Mouse (Mus musculus) heart, postnatal 0 days (tissue): ENCODE results near the gene Rabgap1l. TPM values are rescaled to one million over a fixed set of nuclear protein-coding genes. Genes with fewer than 3 reads are reported as not detected.

Experiments used
- ATAC-seq: fragments of 200-750 bp; cut with Nextera tagmentation; 2 replicates; pipeline ENCODE4 v1.8.0; 2017; ENCODE audit warnings: low read depth, moderate number of reproducible peaks, moderate library complexity; ENCODE audit not compliant: insufficient read depth
- DNase-seq: peaks from one replicate; pipeline ENCODE4 v3.0.0-alpha.2; 2016; ENCODE audit warnings: low spot score
- H3K27ac ChIP-seq: fragments of 300-500 bp; sonication (generic); 2 replicates; pipeline ENCODE4 v1.5.1; 2014; ENCODE audit warnings: low read depth, mild to moderate bottlenecking
- H3K27me3 ChIP-seq: fragments of 300-500 bp; sonication (generic); 2 replicates; pipeline ENCODE4 v1.6.1; 2014; ENCODE audit warnings: low read length, mixed read lengths; ENCODE audit not compliant: control insufficient read depth, insufficient read depth
- H3K36me3 ChIP-seq: fragments of 300-500 bp; sonication (generic); replicated peaks from 2 replicates; pipeline ENCODE4 v1.6.1; 2014; ENCODE audit warnings: low read length, mixed read lengths; ENCODE audit not compliant: control insufficient read depth, insufficient read depth
- H3K4me1 ChIP-seq: fragments of 300-500 bp; sonication (generic); 2 replicates; pipeline ENCODE4 v1.6.1; 2014; ENCODE audit warnings: antibody characterized with exemption; ENCODE audit not compliant: control insufficient read depth, insufficient read depth
- H3K4me2 ChIP-seq: fragments of 300-500 bp; sonication (generic); 2 replicates; pipeline ENCODE4 v1.6.1; 2014; ENCODE audit warnings: low read depth, mild to moderate bottlenecking, low read length, moderate library complexity
- H3K4me3 ChIP-seq: fragments of 300-500 bp; sonication (generic); 2 replicates; pipeline ENCODE4 v1.5.1; 2014; ENCODE audit warnings: low read depth, low read length
- H3K9ac ChIP-seq: fragments of 300-500 bp; sonication (generic); replicated peaks from 2 replicates; pipeline ENCODE4 v1.6.1; 2014; ENCODE audit warnings: low read depth, low read length, mixed read lengths
- H3K9me3 ChIP-seq: fragments of 300-500 bp; sonication (generic); replicated peaks from 2 replicates; pipeline ENCODE4 v1.6.1; 2016; ENCODE audit warnings: low read length; ENCODE audit not compliant: control insufficient read depth
- CTCF ChIP-seq: IDR thresholded peaks from 2 replicates; pipeline ENCODE4 v1.5.1; 2016; ENCODE audit warnings: antibody characterized with exemption, control low read depth, low read depth
- EP300 ChIP-seq: IDR thresholded peaks from 2 replicates; pipeline ENCODE4 v1.6.1; 2016; ENCODE audit warnings: antibody characterized with exemption, low read depth
- WGBS: fragments of 180-500 bp; shearing (Covaris S2); extraction: QIAGEN DNeasy Blood & Tissue Kit; methylation state at CpG from one replicate; pipeline ENCODE4 v1.1.7; 2014; 5-methylcytosine and 5-hydroxymethylcytosine counted together
- polyA plus RNA-seq: library from polyadenylated mRNA; unstranded; fragments of >200 nt; fragmentation: Nextera tagmentation; extraction: Ambion mirVana; gene quantifications from 2 replicates; pipeline ENCODE4 v1.2.1, GENCODE M21; 2015
- total RNA-seq: library from RNA; depleted of rRNA; stranded (reverse); fragments of >200 nt; gene quantifications from 2 replicates; pipeline ENCODE4 v1.2.3, GENCODE M21; 2014; ENCODE audit warnings: low replicate concordance

The Rabgap1l gene
- total and polyA plus RNA-seq, 2 experiments from 2014 or later, result 71.4 to 123 TPM

DNA sequence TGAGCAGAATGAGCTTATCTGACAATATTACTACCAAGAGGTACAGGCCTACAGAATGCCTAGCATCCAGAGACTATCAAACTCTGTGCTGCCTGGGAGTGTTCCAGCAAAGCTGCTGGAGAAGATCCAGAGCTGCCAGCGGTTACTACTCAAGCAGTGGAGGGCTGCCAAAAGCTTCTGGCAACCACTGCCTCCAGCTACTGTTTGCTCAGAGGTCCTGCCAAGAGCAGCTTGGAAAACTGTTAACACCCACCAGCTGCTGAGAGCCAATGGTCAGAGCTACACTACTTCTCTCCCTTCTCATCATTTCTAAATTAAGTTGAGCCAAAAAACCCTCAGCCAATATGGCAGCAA lies 99.9 kb downstream of the Rabgap1l start:
- ATAC-seq (peak; percentile 96), DNase-seq (peak; percentile 97)
- TF ChIP-seq CTCF (no peak), EP300 (0 out of 2 replicates have a peak, but pooled peaks have one; percentile 24)
- Histone ChIP-seq H3K27ac (peak overlapping the region; percentile 22; the same call in 1 of the 2 replicates), H3K9me3 (no peaks in the 10 kb centered on the region), H3K4me1 (peaks cover 3% of the 10 kb centered on the region; the same call in 1 of the 2 replicates), H3K27me3 (no peaks in the 10 kb centered on the region), H3K9ac (no peak overlapping the region), H3K4me3 (no peak overlapping the region), H3K36me3 (no peaks in the 10 kb centered on the region), H3K4me2 (no peak overlapping the region)
- WGBS, result 11% methylated on average over 1 of the region's 1 CpGs

- H3K4me1 ChIP-seq, result peaks cover 3% of the 10 kb centered on the region; the same call in 1 of the 2 replicates
- H3K36me3 ChIP-seq, result no peaks in the 10 kb centered on the region
- no peaks in the 10 kb centered on the region for H3K27me3 ChIP-seq
- H3K27ac ChIP-seq, result peak overlapping the region; percentile 22; the same call in 1 of the 2 replicates
- no peak overlapping the region for H3K4me2 ChIP-seq
- no peak overlapping the region for H3K4me3 ChIP-seq
- no peak overlapping the region for H3K9ac ChIP-seq
- WGBS, result 59% methylated on average over 6 of the region's 6 CpGs
- H3K9me3 ChIP-seq, result no peaks in the 10 kb centered on the region
- ATAC-seq, result no peak; the same call in 1 of the 2 replicates
- no peak for DNase-seq
- TF ChIP-seq CTCF (no peak), EP300 (no peak)
Observed at GRCm38 (mm10) chr1:160692224-160693093, 100.6 kb downstream of the Rabgap1l start.

DNA sequence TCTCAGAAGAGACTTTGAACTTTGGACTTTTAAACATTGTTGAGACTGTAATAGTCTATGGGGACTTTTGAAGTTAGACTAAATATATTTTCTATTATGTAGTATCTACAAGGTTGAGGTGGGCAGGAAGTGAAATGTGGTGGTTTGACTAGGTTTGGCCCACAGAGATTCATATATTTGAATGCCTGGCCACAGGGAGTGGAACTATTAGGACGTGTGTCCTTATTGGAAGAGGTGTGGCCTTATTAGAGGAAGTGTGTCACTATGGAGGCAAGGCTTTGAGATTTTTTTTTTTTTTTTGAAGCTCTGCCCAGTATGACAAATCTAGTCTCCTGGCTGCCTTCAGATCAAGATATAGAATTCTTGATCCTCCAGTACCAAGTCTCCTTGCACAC lies 101.8 kb downstream of the Rabgap1l start:
- Histone ChIP-seq H3K27me3 (no peaks in the 10 kb centered on the region), H3K9me3 (0 out of 2 replicates have a peak, but pooled peaks cover 3% of the 10 kb centered on the region), H3K9ac (no peak overlapping the region), H3K4me1 (peaks cover 3% of the 10 kb centered on the region; the same call in 1 of the 2 replicates), H3K27ac (no peak overlapping the region), H3K4me2 (no peak overlapping the region), H3K4me3 (no peak overlapping the region), H3K36me3 (0 out of 2 replicates have a peak, but pooled peaks cover 3% of the 10 kb centered on the region)
- no peak for DNase-seq
- no peak for TF ChIP-seq CTCF
- TF ChIP-seq EP300, result no peak
- WGBS, result 84% methylated on average over 1 of the region's 1 CpGs
- no peak for ATAC-seq

DNA sequence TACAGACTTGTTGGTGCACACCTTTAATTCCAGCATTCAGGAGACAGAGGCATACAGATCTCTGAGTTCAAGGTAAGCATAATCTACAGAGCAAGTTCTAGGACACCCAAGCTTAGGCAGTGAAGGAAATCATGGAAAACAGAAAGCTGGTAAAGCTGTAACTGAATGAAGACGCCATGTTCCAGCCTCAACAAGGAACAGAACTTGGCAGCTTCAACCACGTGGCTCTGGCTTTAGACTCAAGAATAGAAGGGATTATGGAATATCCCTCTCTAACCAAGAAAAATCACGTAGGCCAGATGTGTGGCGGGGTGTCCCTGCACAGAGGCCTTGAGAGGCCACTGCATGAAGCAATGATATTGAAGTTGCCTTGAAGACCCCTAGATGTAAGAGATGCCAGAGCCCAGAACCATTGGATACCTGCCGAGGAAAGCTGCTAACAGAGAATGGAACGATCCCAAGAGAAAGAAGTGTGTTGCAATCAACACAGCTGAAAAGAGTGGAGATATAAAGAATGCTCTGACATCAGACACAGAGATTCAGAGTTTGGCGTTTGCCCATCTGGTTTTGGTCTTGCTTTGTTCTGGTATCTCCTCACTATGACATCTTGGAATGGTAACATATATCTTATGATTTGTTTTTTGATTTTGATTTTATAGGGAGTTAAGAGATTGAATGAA lies 102.4 kb downstream of the Rabgap1l start:
- TF ChIP-seq CTCF (no peak), EP300 (no peak)
- ATAC-seq, result no peak
- Histone ChIP-seq H3K4me1 (peaks cover 3% of the 10 kb centered on the region; the same call in 1 of the 2 replicates), H3K9ac (no peak overlapping the region), H3K27me3 (no peaks in the 10 kb centered on the region), H3K27ac (no peak overlapping the region), H3K4me3 (no peak overlapping the region), H3K4me2 (no peak overlapping the region), H3K36me3 (0 out of 2 replicates have a peak, but pooled peaks cover 4% of the 10 kb centered on the region), H3K9me3 (0 out of 2 replicates have a peak, but pooled peaks cover 5% of the 10 kb centered on the region)
- DNase-seq, result no peak
- WGBS, result 88% methylated on average over 7 of the region's 7 CpGs

- no peak for TF ChIP-seq CTCF
- TF ChIP-seq EP300, result no peak
- Histone ChIP-seq H3K4me2 (no peak overlapping the region), H3K4me1 (peaks cover 3% of the 10 kb centered on the region; the same call in 1 of the 2 replicates), H3K9me3 (0 out of 2 replicates have a peak, but pooled peaks cover 5% of the 10 kb centered on the region), H3K27me3 (no peaks in the 10 kb centered on the region), H3K27ac (no peak overlapping the region), H3K9ac (no peak overlapping the region), H3K36me3 (0 out of 2 replicates have a peak, but pooled peaks cover 4% of the 10 kb centered on the region), H3K4me3 (no peak overlapping the region)
- ATAC-seq (no peak), DNase-seq (no peak)
Observed at GRCm38 (mm10) chr1:160689511-160689910, 103.5 kb downstream of the Rabgap1l start.
